Mouse (Mus musculus): ENCODE measurements around the gene Cspg4.
"Not testable (repeated sequence)": the region's sequence is repeated elsewhere in the genome, so short reads cannot be mapped to it uniquely, and the experiment has no call there.

Gene Cspg4

DNA sequence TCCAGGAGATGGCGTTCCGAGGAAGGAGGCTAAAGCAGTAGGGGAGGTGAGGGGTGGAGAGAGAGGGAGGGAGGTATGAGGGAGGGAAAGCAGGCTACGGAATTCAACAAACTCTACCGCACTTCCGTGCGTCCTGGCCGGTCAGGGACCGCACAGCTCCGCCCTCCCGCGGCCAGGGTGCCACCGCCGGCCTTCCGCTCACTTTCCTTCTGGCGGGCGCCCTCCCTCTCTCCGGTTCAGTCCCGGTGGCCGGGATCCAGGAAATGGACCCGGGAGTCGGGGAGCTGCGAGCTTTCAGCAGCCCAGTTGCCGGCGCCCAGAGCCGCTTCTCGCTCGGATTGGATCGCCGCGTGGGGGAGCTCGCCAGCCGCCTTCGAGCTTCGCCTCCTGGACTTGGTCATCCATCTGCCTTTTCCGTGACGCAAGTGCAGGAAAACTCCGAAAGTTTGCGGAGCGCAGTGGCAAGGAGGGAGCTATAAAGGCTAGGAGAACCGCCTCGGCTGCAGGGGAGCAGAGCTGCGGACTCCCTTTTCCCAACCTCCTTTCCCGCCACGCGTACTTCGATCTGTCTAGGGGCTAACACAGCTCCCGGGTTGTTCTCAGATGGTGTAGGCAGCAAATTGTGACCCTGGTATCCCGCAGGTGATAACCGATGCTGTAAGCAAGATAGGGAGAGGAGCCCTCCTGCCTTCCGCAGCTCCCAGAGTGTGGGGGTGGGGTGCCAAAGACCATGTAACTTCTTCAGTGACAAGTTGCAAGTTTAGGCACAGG, 63.4 kb downstream of the Cspg4 start, which contains the start of gene Snx33:
Gene Snx33 (minus strand): TSS at position 331 of the 771 bp plus-strand sequence.
- peak; percentile 96 to 97 for DNase-seq

DNA sequence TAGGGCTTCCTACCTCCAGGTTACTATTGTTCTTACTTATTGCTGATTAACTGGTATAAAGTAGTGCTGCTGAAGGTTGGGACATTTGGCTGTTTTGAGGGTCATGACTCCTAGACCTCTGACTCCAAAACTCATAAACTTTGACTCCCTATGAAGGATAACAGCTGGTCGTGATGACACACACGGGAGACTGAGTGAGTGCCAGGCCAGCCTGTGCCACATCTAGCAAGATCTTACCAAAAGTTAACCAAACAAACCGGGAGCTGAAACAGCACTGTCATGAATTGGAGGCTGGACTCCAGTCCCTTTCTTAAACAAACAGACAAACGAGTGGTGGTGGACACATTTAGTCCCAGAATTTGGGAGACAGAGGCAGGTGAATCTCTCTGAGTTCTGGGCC, 64.7 kb downstream of the Cspg4 start:
- DNase-seq = no peak

DNA sequence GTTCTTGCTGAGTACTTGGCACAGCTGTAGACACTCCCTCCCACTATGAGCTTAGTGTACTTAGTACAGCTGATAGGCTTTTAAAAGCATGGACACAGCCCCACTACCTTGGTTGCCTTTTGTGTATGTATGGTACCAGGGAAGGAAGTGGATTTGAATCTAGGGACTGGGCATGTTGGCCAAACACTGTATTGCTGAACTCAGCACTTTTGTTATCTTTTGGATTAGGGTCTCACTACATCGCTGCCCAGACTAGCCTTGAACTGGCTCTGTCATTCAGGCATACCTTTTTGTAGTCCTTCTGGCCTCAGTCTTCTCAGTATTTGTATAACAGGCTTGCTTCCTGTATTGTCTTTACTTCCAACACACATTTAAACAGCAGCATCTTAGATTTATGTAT, 65.7 kb downstream of the Cspg4 start:
- DNase-seq = no peak

DNA sequence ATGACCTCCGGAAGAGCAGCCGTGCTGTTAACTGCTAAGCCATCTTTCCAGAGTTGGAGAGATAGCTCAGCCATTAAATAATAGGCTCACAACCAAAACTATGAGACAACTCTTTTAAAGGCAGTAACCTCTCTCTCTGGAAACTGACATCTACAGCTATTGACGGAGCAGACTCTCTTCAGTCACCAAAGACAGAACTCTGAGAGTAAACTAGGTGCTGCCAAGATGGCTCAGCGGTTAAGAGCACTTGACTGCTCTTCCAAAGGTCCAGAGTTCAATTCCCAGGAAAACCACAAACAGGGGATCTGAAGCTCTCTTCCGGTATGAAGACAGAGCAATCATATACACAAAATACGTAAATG, 72.0 kb downstream of the Cspg4 start:
- no peak for DNase-seq

DNA sequence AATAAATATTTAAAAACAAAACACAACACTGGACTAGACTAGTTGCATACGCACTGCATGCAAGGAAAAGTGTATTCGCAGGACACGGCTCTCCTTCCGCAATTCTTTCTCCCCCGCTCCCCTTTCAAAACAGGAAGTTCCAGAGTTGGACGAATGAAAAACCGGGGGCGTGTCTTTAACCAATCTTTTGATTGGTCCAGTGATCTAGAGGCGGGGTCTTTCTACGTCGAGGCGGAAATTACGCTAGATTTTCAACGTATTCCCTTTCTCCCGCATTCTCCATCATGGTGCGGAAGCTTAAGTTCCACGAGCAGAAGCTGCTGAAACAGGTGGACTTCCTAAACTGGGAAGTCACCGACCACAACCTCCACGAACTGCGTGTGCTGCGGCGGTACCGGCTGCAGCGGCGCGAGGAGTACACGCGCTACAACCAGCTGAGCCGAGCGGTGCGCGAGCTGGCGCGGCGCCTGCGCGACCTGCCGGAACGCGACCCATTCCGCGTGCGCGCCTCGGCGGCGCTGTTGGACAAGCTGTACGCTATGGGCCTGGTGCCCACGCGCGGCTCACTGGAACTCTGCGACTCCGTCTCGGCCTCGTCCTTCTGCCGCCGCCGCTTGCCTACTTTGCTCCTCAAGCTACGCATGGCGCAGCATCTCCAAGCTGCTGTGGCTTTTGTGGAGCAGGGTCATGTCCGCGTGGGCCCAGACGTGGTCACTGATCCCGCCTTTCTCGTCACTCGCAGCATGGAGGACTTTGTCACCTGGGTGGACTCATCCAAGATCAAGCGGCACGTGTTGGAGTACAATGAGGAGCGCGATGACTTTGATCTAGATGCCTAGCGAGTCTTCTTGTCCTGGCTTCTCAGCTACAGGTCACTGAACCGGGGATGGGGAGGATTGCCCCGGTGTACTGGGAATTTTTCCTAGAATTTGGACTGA, 72.7 kb downstream of the Cspg4 start, which contains the start of gene Imp3:
Gene Imp3 (plus strand): TSS at position 253 of the 938 bp plus-strand sequence.
- DNase-seq = peak; percentile 94 to 95

DNA sequence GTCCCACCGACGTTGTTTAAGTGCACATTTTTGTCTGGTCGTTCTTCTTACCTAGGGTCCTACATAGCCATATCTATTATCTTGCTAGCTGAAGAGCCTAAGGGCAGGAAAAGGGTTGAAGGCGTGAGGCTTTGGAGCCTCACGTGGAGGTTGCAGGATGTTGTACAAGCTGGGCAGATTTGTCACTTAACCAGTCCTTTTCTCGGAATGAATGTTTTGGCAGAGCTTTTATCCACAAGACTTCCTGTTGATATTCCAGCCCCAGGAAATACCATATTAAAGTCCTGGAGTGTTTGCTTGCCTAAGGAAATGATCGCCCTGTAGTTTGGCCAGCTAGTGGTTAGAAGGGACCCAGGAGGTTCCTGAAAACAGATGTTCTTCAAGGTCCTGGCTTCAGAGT, 73.5 kb downstream of the Cspg4 start:
- DNase-seq = peak; percentile 21 to 58

DNA sequence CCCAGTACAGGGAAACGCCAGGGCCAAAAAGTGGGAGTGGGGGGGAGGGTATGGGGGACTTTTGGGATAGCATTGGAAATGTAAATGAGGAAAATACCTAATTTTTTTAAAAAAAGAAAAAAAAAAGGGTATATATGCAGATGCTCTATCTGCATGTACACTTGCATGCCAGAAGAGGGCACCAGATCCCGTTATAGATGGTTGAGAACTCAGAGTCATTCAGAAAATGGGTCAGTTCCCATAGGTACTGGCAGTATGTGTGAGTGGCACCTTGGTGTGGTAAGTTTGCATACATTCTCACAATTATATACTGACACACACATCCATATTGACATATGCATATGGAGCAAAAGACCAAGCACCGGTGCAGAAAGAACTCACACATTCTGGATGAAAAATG, 82.6 kb downstream of the Cspg4 start:
- DNase-seq = peak in 1 of 2 experiments; percentile 64

DNA sequence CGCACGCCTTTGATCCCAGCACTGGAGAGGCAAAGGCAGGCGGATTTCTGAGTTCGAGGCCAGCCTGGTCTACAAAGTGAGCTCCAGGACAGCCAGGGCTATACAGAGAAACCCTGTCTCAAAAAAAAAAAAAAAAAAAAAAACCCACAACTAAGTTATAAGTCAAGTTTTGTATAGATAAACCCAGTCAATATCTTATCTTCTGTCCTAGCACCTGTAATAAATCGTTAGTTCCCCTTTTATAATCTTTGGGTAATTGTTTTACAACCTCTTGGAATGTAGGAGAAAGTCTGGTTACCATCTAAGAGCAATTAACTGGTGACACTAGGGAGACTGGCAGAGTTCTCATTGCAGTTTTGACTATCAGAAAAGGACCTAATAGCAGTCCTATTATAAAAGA, 83.9 kb downstream of the Cspg4 start:
- not testable (repeated sequence) for DNase-seq
